Mouse (Mus musculus) common myeloid progenitor, adult 5-6 weeks (primary cell): ENCODE data around the gene Dennd2a. TPM values are rescaled to one million over a fixed set of nuclear protein-coding genes. Genes with fewer than 3 reads are reported as not detected.

ENCODE experiments used
- ATAC-seq: replicated peaks from 2 replicates; pipeline ENCODE4 v1.8.0; 2016; ENCODE audit warnings: low read depth, mild to moderate bottlenecking, moderate TSS enrichment, inconsistent platforms; ENCODE audit not compliant: poor library complexity, severe bottlenecking
- total RNA-seq: library from RNA; stranded (forward); fragments of 200-1000, 187-1606 nt; gene quantifications from 2 replicates; pipeline ENCODE4 v1.2.3, GENCODE M21; 2017

The Dennd2a gene
- total RNA-seq, 1 experiment from 2014 or later: not detected

- ATAC-seq: peak; percentile 74
Measured at GRCm38 (mm10) chr6:39526797-39527196, 30.9 kb downstream of the Dennd2a start.

- no peak for ATAC-seq
Measured at GRCm38 (mm10) chr6:39523161-39523560, 34.5 kb downstream of the Dennd2a start.

GRCm38 (mm10) chr6:39522425-39522824 is 35.2 kb downstream of the Dennd2a start:
- ATAC-seq: no peak

- ATAC-seq: no peak; the same call in 1 of the 2 replicates
Measured at GRCm38 (mm10) chr6:39515739-39516131, 41.9 kb downstream of the Dennd2a start.

- ATAC-seq: peak; percentile 85
Measured at GRCm38 (mm10) chr6:39515040-39515738, 42.5 kb downstream of the Dennd2a start.

- ATAC-seq: 0 out of 2 replicates have a peak, but pooled peaks have one; percentile 47
Measured at GRCm38 (mm10) chr6:39503476-39503875, 54.2 kb downstream of the Dennd2a start.

GRCm38 (mm10) chr6:39497165-39497564 is 60.5 kb downstream of the Dennd2a start:
- ATAC-seq: no peak

- ATAC-seq: no peak
Measured at GRCm38 (mm10) chr6:39493129-39493714, 64.4 kb downstream of the Dennd2a start.

- peak; percentile 54; the same call in 1 of the 2 replicates for ATAC-seq
Measured at GRCm38 (mm10) chr6:39492161-39492560, 65.5 kb downstream of the Dennd2a start.

GRCm38 (mm10) chr6:39491203-39491602 is 66.5 kb downstream of the Dennd2a start:
- no peak for ATAC-seq

- ATAC-seq: no peak
Measured at GRCm38 (mm10) chr6:39488292-39488691, 69.4 kb downstream of the Dennd2a start.

- no peak for ATAC-seq
Measured at GRCm38 (mm10) chr6:39483656-39484055, 74.0 kb downstream of the Dennd2a start.

- peak; percentile 57 for ATAC-seq
Measured at GRCm38 (mm10) chr6:39478509-39479150, 79.0 kb downstream of the Dennd2a start.

- ATAC-seq: no peak
Measured at GRCm38 (mm10) chr6:39476617-39477016, 81.0 kb downstream of the Dennd2a start.

- ATAC-seq: 0 out of 2 replicates have a peak, but pooled peaks have one; percentile 17
Measured at GRCm38 (mm10) chr6:39474424-39474823, 83.2 kb downstream of the Dennd2a start.

GRCm38 (mm10) chr6:39472837-39473236 is 84.8 kb downstream of the Dennd2a start:
- no peak for ATAC-seq

GRCm38 (mm10) chr6:39472271-39472670 is 85.4 kb downstream of the Dennd2a start:
- ATAC-seq: no peak

- no peak for ATAC-seq
Measured at GRCm38 (mm10) chr6:39470076-39470475, 87.6 kb downstream of the Dennd2a start.

GRCm38 (mm10) chr6:39469427-39469826 is 88.2 kb downstream of the Dennd2a start:
- peak; percentile 62 for ATAC-seq

- peak; percentile 99 for ATAC-seq
Measured at GRCm38 (mm10) chr6:39462621-39463538, 94.8 kb downstream of the Dennd2a start.
